25 mouse cellular contexts compared by ENCODE assay signal in genomic region chr5:26854746-26855145, GRCm38 (mm10). TPM values are rescaled to one million over a fixed set of nuclear protein-coding genes. Genes with fewer than 3 reads are reported as not detected.
"Had no signal": no experiment of that assay in that cellular context is flagged by ENCODE, and none has a peak within 500 bp of the region (broad histone marks: within the 10 kb centered on the region; RNA-seq: fewer than 3 reads in every experiment).

No protein-coding gene starts in this region.

- H3K4me3 ChIP-seq: layer of hippocampus, adult 2 months; limb, embryonic 10.5 days; limb, embryonic 13.5 days; liver, embryonic 12.5 days; liver, embryonic 15.5 days; lung, embryonic 15.5 days; megakaryocyte, embryonic 14.5 days; myocyte; neural tube, embryonic 13.5 days; stomach, embryonic 15.5 days had no signal

- H3K27ac ChIP-seq: kidney, postnatal 0 days; layer of hippocampus, adult 2 months; limb, embryonic 10.5 days; limb, embryonic 13.5 days; liver, embryonic 12.5 days; liver, embryonic 15.5 days; lung, embryonic 15.5 days; neural tube, embryonic 13.5 days; stomach, embryonic 15.5 days had no signal

- DNase-seq: kidney, adult 2 months; kidney, postnatal 25 days; layer of hippocampus, adult 9-11 months; liver; lung, adult 18-20 months; lung, postnatal 10 days; lung, postnatal 36 days; retina, postnatal 1 day; right cerebral cortex, postnatal 25 days; spleen, adult 18-20 months; thymus, postnatal 25 days had no signal

- H3K27me3 ChIP-seq: limb, embryonic 13.5 days; liver, embryonic 12.5 days; liver, embryonic 15.5 days; lung, embryonic 15.5 days; megakaryocyte, embryonic 14.5 days; neural tube, embryonic 13.5 days; stomach, embryonic 15.5 days had no signal

- H3K4me2 ChIP-seq: limb, embryonic 13.5 days; liver, embryonic 12.5 days; liver, embryonic 15.5 days; lung, embryonic 15.5 days; midbrain, embryonic 11.5 days; neural tube, embryonic 13.5 days; stomach, embryonic 15.5 days had no signal

- ATAC-seq: liver, embryonic 12.5 days had no signal

- H3K4me1 ChIP-seq: limb, embryonic 10.5 days; limb, embryonic 13.5 days; liver, embryonic 12.5 days; liver, embryonic 15.5 days; lung, embryonic 15.5 days; megakaryocyte, embryonic 14.5 days; neural tube, embryonic 13.5 days; stomach, embryonic 15.5 days had no signal

- H3K9me3 ChIP-seq: limb, embryonic 10.5 days; limb, embryonic 13.5 days; liver, embryonic 12.5 days; liver, embryonic 15.5 days; lung, embryonic 15.5 days; megakaryocyte, embryonic 14.5 days; neural tube, embryonic 13.5 days; stomach, embryonic 15.5 days had no signal

- H3K36me3 ChIP-seq: limb, embryonic 10.5 days; limb, embryonic 13.5 days; liver, embryonic 12.5 days; liver, embryonic 15.5 days; lung, embryonic 15.5 days; neural tube, embryonic 13.5 days; stomach, embryonic 15.5 days had no signal

- H3K9ac ChIP-seq: limb, embryonic 13.5 days; liver, embryonic 12.5 days; liver, embryonic 15.5 days; lung, embryonic 15.5 days; neural tube, embryonic 13.5 days; stomach, embryonic 15.5 days had no signal

RNA-seq across cellular contexts. Expression of gene Dpp6, which starts 37.7 kb away (rescaled TPM):
- total RNA-seq: monocyte, adult 5-6 weeks; neutrophil, adult 5-6 weeks had no signal
